Mouse (Mus musculus) E14TG2a.4 (cell line): ENCODE results near the gene Coro7.

ENCODE experiments used
- H3K27me3 ChIP-seq: 2 replicates; pipeline ENCODE4 v1.6.1; 2014; ENCODE audit warnings: low read length, control low read depth; ENCODE audit not compliant: insufficient read depth
- H3K36me3 ChIP-seq: 2 replicates; pipeline ENCODE4 v1.6.1; 2014; ENCODE audit warnings: low read length, control low read depth; ENCODE audit not compliant: insufficient read depth
- H3K4me1 ChIP-seq: replicated peaks from 2 replicates; pipeline ENCODE4 v1.6.1; 2014; ENCODE audit warnings: low read depth, low read length, control low read depth
- H3K4me3 ChIP-seq: replicated peaks from 2 replicates; pipeline ENCODE4 v1.5.1; 2014; ENCODE audit warnings: mild to moderate bottlenecking, low read length
- H3K9me3 ChIP-seq: 2 replicates; pipeline ENCODE4 v1.6.1; 2014; ENCODE audit warnings: low read length, control low read depth
- CTCF ChIP-seq: conservative IDR thresholded peaks from 2 replicates; pipeline ENCODE4 v1.5.1; 2014; ENCODE audit warnings: low read length
- NANOG ChIP-seq: IDR thresholded peaks from 2 replicates; pipeline ENCODE4 v1.6.1; 2014; ENCODE audit warnings: borderline replicate concordance, low read length, mixed read lengths
- POU5F1 ChIP-seq: IDR thresholded peaks from 2 replicates; pipeline ENCODE4 v1.6.1; 2014; ENCODE audit warnings: low read length, borderline replicate concordance

Coro7 gene

DNA sequence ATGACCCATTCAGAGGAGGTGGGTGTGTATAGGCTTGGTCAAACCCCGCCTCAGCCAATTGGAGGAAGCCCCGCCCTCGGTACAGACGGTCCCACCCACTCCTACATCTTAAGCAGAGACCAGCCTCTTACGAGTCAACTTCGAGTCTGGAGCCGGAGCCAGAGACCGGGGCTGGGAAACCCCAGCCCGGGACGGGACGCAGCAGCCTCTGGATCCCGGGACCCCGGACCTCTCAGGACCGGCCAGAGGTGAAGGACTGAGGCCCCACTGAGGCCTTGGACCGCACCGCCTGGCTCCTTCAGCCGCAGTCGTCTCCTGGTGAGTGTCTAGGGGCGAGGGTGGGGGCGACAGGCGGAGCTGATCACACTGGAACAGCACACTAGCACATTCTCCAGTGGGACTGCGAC, 39.7 kb downstream of the Coro7 start, which contains the start of the genes Vasn and Dnaja3:
TSS of gene Vasn (plus strand) at position 111 of the 407 bp plus-strand sequence.
TSS of gene Dnaja3 (plus strand) at position 159 of the 407 bp plus-strand sequence.
- Histone ChIP-seq H3K4me1 (peaks cover 64% of the 10 kb centered on the region), H3K27me3 (peaks cover 8% of the 10 kb centered on the region), H3K4me3 (peak within 1 kb of the TSS; percentile 85), H3K36me3 (peaks cover 26% of the 10 kb centered on the region), H3K9me3 (no peaks in the 10 kb centered on the region)
- TF ChIP-seq NANOG = no peak
- TF ChIP-seq CTCF = no peak
- no peak for TF ChIP-seq POU5F1

- no peak for TF ChIP-seq NANOG
- TF ChIP-seq POU5F1 = no peak
- no peak for TF ChIP-seq CTCF
- peaks cover 8% of the 10 kb centered on the region for H3K27me3 ChIP-seq
These were observed 40.6 kb downstream of the Coro7 start for GRCm38 (mm10) chr16:4638891-4639390.

GRCm38 (mm10) chr16:4635760-4636159, 43.8 kb downstream of the Coro7 start:
- H3K27me3 ChIP-seq = peaks cover 2% of the 10 kb centered on the region
- H3K4me1 ChIP-seq = peaks cover 59% of the 10 kb centered on the region
- TF ChIP-seq NANOG = no peak
- TF ChIP-seq CTCF = no peak
- no peaks in the 10 kb centered on the region for H3K9me3 ChIP-seq
- H3K36me3 ChIP-seq = peaks cover 45% of the 10 kb centered on the region
- no peak overlapping the region for H3K4me3 ChIP-seq

More at GRCm38 (mm10) chr16:4638891-4639390, 40.6 kb downstream of the Coro7 start:
- Histone ChIP-seq H3K9me3 (no peaks in the 10 kb centered on the region), H3K36me3 (peaks cover 29% of the 10 kb centered on the region), H3K4me3 (no peak overlapping the region), H3K4me1 (peaks cover 69% of the 10 kb centered on the region)

GRCm38 (mm10) chr16:4634681-4635080, 44.9 kb downstream of the Coro7 start:
- Histone ChIP-seq H3K36me3 (peaks cover 55% of the 10 kb centered on the region), H3K4me3 (no peak overlapping the region), H3K27me3 (no peaks in the 10 kb centered on the region), H3K9me3 (no peaks in the 10 kb centered on the region), H3K4me1 (peaks cover 63% of the 10 kb centered on the region)
- TF ChIP-seq POU5F1 = no peak
- TF ChIP-seq CTCF = no peak
- no peak for TF ChIP-seq NANOG

DNA sequence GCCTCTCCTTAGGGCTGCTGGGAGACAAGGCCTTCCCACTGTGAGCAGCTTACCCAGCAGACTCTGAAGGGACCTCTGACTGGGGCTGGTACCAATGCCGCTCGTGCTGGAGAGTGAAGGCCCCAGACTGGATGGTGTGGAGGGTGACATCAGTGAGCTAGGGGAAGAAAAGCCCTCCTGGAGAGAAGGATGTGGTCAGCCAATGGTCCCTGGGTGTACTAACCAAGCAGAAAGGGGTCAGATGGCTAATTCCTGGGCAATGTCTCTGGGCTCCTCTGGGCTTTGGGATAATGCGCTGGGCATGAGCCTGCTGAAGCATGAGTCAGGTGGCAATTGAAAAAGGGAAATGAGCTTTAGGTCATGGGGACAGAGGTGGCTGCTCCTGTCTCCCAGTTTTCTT, 45.9 kb downstream of the Coro7 start:
- H3K4me1 ChIP-seq = peaks cover 66% of the 10 kb centered on the region
- no peaks in the 10 kb centered on the region for H3K27me3 ChIP-seq
- H3K36me3 ChIP-seq = peaks cover 65% of the 10 kb centered on the region
- no peak for TF ChIP-seq POU5F1
- TF ChIP-seq NANOG = no peak
- no peak for TF ChIP-seq CTCF
- H3K9me3 ChIP-seq = no peaks in the 10 kb centered on the region
- no peak overlapping the region for H3K4me3 ChIP-seq

DNA sequence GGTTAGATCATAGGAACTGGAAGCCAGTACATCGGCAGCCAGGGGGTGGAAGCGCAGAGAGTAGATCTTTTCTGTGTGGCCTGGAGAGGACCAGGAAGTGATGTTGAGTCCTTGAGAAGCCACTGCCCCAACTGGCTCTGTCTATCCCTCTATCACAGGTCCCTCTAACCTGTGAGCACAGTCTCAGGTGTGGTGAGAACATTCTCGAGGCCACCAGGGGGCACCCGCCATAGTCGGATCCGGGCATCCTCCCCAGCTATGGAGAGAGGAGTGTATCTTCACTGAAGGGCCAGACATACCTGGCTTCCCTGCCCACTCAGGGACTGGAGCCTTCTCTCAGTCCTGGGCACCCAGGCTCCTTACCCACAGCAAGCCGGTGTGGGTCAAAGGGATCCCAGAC, 47.5 kb downstream of the Coro7 start:
- TF ChIP-seq CTCF (peak; percentile 47), NANOG (no peak)
- H3K9me3 ChIP-seq = no peaks in the 10 kb centered on the region
- H3K4me3 ChIP-seq = no peak overlapping the region

GRCm38 (mm10) chr16:4629950-4630349, 49.6 kb downstream of the Coro7 start:
- Histone ChIP-seq H3K4me3 (no peak overlapping the region), H3K4me1 (peaks cover 83% of the 10 kb centered on the region), H3K9me3 (no peaks in the 10 kb centered on the region), H3K36me3 (peaks cover 74% of the 10 kb centered on the region), H3K27me3 (no peaks in the 10 kb centered on the region)
- no peak for TF ChIP-seq POU5F1
- peak; percentile 99 for TF ChIP-seq CTCF

More for the DNA sequence above, 47.5 kb downstream of the Coro7 start:
- peaks cover 82% of the 10 kb centered on the region for H3K4me1 ChIP-seq
- H3K27me3 ChIP-seq = no peaks in the 10 kb centered on the region
- peaks cover 76% of the 10 kb centered on the region for H3K36me3 ChIP-seq

DNA sequence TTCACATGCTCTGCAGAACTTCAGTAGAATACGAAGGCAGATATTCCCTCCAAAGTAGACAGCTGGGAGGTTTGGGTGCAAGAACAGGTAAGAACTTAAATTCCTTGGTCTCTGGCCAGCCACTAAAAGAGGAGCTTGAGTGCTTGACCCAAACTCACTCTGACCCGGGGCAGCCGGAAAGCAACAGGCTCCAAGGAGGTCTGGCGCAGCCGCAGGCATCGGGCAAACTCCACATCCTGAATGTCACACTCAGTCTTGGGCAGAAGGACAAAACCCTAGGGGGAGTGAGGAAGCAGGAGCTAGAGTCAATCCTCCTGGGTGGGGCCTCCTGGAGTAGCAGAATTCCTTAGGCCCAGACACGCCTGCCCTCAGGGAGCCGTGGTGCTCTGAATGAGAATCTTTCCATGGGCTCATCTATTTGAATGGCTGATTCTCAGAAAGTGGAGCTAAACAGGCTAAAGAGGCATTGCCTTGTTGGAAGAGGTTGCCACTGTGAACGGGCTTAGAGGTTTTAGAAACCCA, 50.6 kb downstream of the Coro7 start:
- no peak for TF ChIP-seq CTCF
- TF ChIP-seq NANOG = no peak
- TF ChIP-seq POU5F1 = no peak
- Histone ChIP-seq H3K36me3 (peaks cover 64% of the 10 kb centered on the region), H3K4me1 (peaks cover 78% of the 10 kb centered on the region), H3K9me3 (no peaks in the 10 kb centered on the region), H3K27me3 (no peaks in the 10 kb centered on the region), H3K4me3 (no peak overlapping the region)

- Histone ChIP-seq H3K4me3 (no peak overlapping the region), H3K27me3 (no peaks in the 10 kb centered on the region), H3K4me1 (peaks cover 78% of the 10 kb centered on the region), H3K36me3 (peaks cover 68% of the 10 kb centered on the region), H3K9me3 (no peaks in the 10 kb centered on the region)
- TF ChIP-seq CTCF (no peak), NANOG (no peak), POU5F1 (no peak)
These were observed 52.5 kb downstream of the Coro7 start for GRCm38 (mm10) chr16:4627105-4627504.
